Mouse (Mus musculus) thymus, postnatal 0 days (tissue): ENCODE measurements at regions not wholly inside any gene's neighbourhood (a gene's known extent, or its start where the extent isn't known, plus 50 kb on each side); places are given as distances from the start of the nearest gene placed in this dataset.
"Not testable (repeated sequence)": the region's sequence is repeated elsewhere in the genome, so short reads cannot be mapped to it uniquely, and the experiment has no call there.

Experiments used
- DNase-seq: peaks from one replicate; pipeline ENCODE4 v3.0.0-alpha.2; 2015; ENCODE audit warnings: low spot score

GRCm38 (mm10) chr17:47271979-47272677 lies 96.6 kb upstream of the Mrps10 start:
- no peak for DNase-seq

GRCm38 (mm10) chr17:47269053-47269891 lies 99.4 kb upstream of the Mrps10 start:
- DNase-seq: no peak

GRCm38 (mm10) chr17:47267843-47268242 lies 100.8 kb upstream of the Mrps10 start:
- no peak for DNase-seq

- DNase-seq: no peak
Observed at GRCm38 (mm10) chr17:47267076-47267475, 101.6 kb upstream of the Mrps10 start.

- DNase-seq: no peak
Observed at GRCm38 (mm10) chr17:47266335-47266734, 102.4 kb upstream of the Mrps10 start.

- DNase-seq: no peak
Observed at GRCm38 (mm10) chr17:47262986-47263385, 105.7 kb upstream of the Mrps10 start.

- no peak for DNase-seq
Observed at GRCm38 (mm10) chr17:47262141-47262540, 106.5 kb upstream of the Mrps10 start.

GRCm38 (mm10) chr17:47260976-47261375 lies 107.7 kb upstream of the Mrps10 start:
- no peak for DNase-seq

GRCm38 (mm10) chr17:47258296-47258695 lies 110.4 kb upstream of the Mrps10 start:
- DNase-seq: no peak

- no peak for DNase-seq
Observed at GRCm38 (mm10) chr17:47255209-47255608, 113.5 kb upstream of the Mrps10 start.

- DNase-seq: no peak
Observed at GRCm38 (mm10) chr17:47254026-47254425, 114.7 kb upstream of the Mrps10 start.

GRCm38 (mm10) chr17:47250001-47250400 lies 118.7 kb upstream of the Mrps10 start:
- no peak for DNase-seq

- no peak for DNase-seq
Observed at GRCm38 (mm10) chr17:47249176-47249575, 119.5 kb upstream of the Mrps10 start.

GRCm38 (mm10) chr17:47248053-47248452 lies 120.6 kb upstream of the Mrps10 start:
- DNase-seq: no peak

GRCm38 (mm10) chr17:47247516-47247915 lies 121.2 kb upstream of the Mrps10 start:
- DNase-seq: no peak

GRCm38 (mm10) chr17:47246605-47247004 lies 122.1 kb upstream of the Mrps10 start:
- DNase-seq: no peak

GRCm38 (mm10) chr17:47245635-47246034 lies 123.1 kb upstream of the Mrps10 start:
- no peak for DNase-seq

- DNase-seq: no peak
Observed at GRCm38 (mm10) chr17:47239086-47239485, 129.6 kb upstream of the Mrps10 start.

- not testable (repeated sequence) for DNase-seq
Observed at GRCm38 (mm10) chr17:47237881-47238280, 130.8 kb upstream of the Mrps10 start.

- DNase-seq: no peak
Observed at GRCm38 (mm10) chr17:47234343-47234742, 134.3 kb upstream of the Mrps10 start.

- DNase-seq: no peak
Observed at GRCm38 (mm10) chr17:47233003-47233678, 135.5 kb upstream of the Mrps10 start.

GRCm38 (mm10) chr17:47230715-47231114 lies 138.0 kb upstream of the Mrps10 start:
- DNase-seq: no peak
